Mouse (Mus musculus): ENCODE measurements at regions not wholly inside any gene's neighbourhood (a gene's known extent, or its start where the extent isn't known, plus 50 kb on each side); places are given as distances from the start of the nearest gene placed in this dataset.
A peak's percentile ranks its signal among the peaks of the same experiment; 100 is the strongest.

- no peak for DNase-seq
Measured at GRCm38 (mm10) chr4:152719416-152720127, 241.9 kb upstream of the Kcnab2 start.

- no peak for DNase-seq
Measured at GRCm38 (mm10) chr4:152710339-152710738, 232.7 kb upstream of the Kcnab2 start.

GRCm38 (mm10) chr4:152700217-152700616 lies 222.5 kb upstream of the Kcnab2 start:
- DNase-seq: no peak

- peak; percentile 89 for DNase-seq
Measured at GRCm38 (mm10) chr4:152697247-152697960, 219.7 kb upstream of the Kcnab2 start.

GRCm38 (mm10) chr4:152691735-152692134 lies 214.1 kb upstream of the Kcnab2 start:
- no peak for DNase-seq

- no peak for DNase-seq
Measured at GRCm38 (mm10) chr4:152691302-152691701, 213.6 kb upstream of the Kcnab2 start.

- no peak for DNase-seq
Measured at GRCm38 (mm10) chr4:152690766-152691165, 213.1 kb upstream of the Kcnab2 start.

GRCm38 (mm10) chr4:152689831-152690230 lies 212.2 kb upstream of the Kcnab2 start:
- DNase-seq: no peak

GRCm38 (mm10) chr4:152686509-152687081 lies 208.9 kb upstream of the Kcnab2 start:
- no peak for DNase-seq

GRCm38 (mm10) chr4:152674140-152674539 lies 196.5 kb upstream of the Kcnab2 start:
- DNase-seq: no peak

- DNase-seq: no peak
Measured at GRCm38 (mm10) chr4:152663482-152663881, 185.8 kb upstream of the Kcnab2 start.

- DNase-seq: no peak
Measured at GRCm38 (mm10) chr4:152663069-152663468, 185.4 kb upstream of the Kcnab2 start.

GRCm38 (mm10) chr4:152662439-152662838 lies 184.8 kb upstream of the Kcnab2 start:
- no peak for DNase-seq

GRCm38 (mm10) chr4:152650198-152650597 lies 172.5 kb upstream of the Kcnab2 start:
- no peak for DNase-seq

- DNase-seq: peak; percentile 89
Measured at GRCm38 (mm10) chr4:152647620-152648019, 169.9 kb upstream of the Kcnab2 start.

GRCm38 (mm10) chr4:152647084-152647483 lies 169.4 kb upstream of the Kcnab2 start:
- no peak for DNase-seq

- no peak for DNase-seq
Measured at GRCm38 (mm10) chr4:152637088-152637487, 159.4 kb upstream of the Kcnab2 start.

GRCm38 (mm10) chr4:152633896-152634295 lies 156.2 kb upstream of the Kcnab2 start:
- DNase-seq: no peak

- DNase-seq: no peak
Measured at GRCm38 (mm10) chr4:152628111-152628510, 150.4 kb upstream of the Kcnab2 start.

GRCm38 (mm10) chr4:152625032-152626003 lies 147.6 kb upstream of the Kcnab2 start:
- peak; percentile 92 for DNase-seq

- DNase-seq: no peak
Measured at GRCm38 (mm10) chr4:152622022-152622777, 144.5 kb upstream of the Kcnab2 start.

- DNase-seq: no peak
Measured at GRCm38 (mm10) chr4:152617636-152618035, 140.0 kb upstream of the Kcnab2 start.
